Mouse (Mus musculus): Measurements from ENCODE around the gene Mak. TPM values are rescaled to one million over a fixed set of nuclear protein-coding genes. Genes with fewer than 3 reads are reported as not detected.

Gene Mak
- total RNA-seq, 2 experiments from 2014 or later: not detected

DNA sequence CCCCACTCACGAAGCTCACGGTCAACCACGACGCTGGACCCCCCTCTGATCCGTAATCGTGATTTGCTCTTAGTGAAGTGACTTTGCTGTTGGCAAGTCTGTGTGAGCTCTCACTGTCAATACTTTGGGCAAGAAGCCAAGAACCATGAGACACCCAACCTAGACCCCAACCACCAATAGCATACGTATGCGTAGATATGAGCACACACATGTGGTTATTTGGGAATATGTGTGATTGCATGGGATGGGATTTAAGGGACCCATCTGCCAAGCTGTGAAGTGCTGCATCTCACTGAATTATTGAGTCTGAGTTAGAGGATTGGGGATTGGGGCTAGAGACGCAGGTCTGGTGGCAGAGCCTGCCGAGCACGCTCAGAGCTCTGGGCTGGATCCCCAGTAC, 7.9 kb downstream of the Mak start:
- DNase-seq: no peak

DNA sequence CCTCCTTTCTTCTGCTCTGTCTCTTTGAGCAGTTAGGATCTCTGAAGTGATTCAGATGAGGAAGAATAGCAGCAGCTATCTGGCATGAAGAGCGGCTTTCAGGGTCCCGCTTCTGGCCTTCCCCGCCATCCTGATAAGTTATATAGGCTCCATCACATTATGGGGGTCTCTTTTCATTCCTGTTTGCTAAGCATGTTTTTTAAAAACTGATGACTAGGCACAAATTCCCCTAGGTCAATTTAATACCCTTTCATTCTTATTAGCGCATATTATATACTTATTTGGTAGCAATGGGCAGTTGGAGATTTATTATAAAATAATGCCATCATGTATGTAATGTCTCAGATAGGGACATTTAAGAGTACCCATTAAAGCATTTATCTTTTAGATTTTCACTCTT, 11.9 kb downstream of the Mak start:
- no peak for DNase-seq

DNA sequence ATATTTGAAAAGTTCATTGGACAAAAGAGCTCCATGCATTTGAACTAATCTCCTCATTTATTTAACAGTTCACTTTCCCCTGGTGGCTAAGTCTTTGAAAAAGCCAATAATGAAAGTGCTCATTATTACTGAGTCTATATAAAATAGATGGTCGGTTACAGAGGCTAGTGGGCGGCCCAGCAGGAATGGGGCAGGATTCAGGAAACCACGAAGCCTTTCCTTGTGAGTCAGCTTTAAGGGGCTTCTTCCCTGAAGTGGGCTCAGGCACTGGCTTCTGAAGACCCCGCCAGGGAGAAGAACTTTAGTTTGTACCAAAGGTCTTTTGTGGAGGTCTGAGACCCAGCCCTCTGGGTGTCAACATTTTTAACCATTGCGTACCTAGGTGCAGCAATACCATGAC, 27.5 kb downstream of the Mak start:
- no peak for DNase-seq

DNA sequence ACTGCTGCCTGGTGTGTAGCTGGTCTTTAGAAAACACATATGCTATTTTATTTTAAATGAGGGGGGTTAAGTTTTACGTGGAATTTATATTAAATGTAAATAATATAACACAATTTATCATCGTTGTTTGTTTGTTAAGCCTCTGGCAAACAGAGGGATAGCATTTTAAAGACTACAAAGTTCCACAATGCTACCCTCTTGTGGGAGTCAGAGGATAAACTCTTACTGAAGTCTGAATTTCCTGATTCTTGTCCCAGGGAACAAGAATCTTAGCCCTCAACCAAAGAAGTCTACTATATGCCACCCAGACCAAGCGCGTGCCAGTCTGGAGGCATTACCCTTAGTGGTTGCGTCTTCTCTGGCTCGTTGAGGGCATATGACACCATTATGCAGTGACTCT, 32.2 kb downstream of the Mak start:
- no peak for DNase-seq

DNA sequence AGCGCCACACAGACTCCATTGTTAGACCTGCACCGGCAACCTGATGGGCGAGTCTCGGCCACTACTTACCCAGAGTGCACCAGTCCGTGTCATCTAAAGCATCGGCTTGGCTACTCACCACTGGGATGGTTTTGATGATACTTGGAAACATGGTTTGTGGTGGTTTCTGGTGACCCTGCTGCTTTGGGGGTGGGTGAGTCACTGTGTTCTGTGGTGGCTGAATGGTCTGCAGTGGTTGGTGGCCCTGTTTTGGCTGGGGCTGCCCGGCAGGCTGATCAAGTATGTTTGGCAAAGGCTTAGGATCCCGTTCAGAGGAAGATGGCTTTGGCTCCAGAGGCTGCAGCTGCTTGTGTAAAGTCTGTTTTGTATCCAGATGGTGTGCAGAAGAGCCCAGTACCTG, 33.6 kb downstream of the Mak start:
- no peak for DNase-seq

DNA sequence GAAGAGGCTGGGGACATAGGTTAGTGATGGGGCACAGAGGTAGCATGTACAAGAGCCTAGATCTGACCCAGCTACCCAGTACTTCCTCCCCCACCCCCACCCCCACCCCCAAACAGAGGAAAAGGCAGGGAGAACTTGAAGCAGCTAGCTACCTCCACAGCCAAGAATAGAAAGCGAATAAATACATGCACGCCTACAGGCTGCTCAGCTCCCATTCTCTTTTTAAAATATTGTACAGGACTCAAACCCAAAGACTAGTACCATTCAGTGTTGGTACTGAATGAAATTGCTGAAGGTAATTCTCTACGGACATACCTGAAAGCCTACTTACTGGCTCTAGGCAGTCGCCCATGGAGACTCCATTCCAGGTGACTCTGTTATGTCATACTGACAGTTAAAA, 37.0 kb downstream of the Mak start:
- no peak for DNase-seq

DNA sequence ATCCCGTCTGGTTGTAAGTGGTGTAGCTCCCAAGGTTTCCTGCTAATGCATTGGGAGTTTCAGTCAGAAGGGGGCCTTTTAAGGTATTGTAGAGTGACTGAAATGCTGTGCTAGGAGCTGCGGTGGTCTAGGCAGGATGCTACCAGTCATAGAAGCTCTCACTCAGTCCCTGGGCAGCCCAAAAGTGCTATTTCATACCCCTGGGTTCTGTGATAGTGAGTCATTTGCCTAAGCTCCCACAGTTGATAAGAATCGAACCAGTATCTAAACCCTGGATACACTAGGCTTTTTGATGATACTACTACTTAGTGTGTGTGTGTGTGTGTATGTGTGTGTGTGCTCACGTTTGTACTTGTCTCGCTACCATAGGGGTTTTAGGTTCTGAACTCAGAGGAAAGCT, 49.4 kb downstream of the Mak start:
- DNase-seq: no peak

DNA sequence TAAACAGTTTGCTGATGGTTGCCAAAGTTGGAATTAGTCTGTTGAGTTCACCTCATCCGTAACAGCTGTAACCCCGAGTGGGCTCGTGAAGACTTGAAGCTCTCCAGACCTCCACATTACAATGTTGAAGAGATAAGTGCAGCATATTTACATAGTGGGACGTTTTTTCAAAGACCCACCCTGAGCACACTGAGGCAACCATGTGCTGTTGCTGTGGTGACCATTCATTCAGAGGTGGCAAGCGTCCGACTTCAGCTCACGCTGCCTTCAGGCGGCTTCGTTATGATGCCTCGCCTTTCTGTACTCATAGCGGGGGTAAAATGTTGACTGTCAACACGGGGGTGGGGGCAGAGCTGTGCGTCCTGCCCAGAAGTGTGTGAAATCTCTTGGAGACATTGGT, 57.4 kb downstream of the Mak start:
- no peak for DNase-seq

DNA sequence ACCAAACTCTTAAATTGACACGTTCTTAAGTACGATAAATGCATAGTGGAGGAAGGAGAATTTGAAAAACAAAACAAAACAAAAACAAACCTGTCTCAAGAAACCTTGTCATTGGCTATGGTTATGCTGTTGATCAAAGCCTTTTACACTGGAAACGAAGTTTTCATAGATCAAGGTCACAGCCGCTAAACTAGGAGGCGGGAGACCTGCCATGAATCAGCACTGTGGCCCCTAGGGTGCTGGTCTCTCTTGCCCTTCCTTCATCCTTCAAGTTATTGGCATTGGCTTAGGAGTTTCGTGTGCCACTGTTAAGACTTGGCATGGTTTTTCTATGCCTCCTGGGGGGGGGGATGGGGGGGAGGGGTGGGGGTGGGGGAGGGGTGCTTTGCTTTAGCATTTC, 57.9 kb downstream of the Mak start:
- peak; percentile 15 to 43 for DNase-seq

DNA sequence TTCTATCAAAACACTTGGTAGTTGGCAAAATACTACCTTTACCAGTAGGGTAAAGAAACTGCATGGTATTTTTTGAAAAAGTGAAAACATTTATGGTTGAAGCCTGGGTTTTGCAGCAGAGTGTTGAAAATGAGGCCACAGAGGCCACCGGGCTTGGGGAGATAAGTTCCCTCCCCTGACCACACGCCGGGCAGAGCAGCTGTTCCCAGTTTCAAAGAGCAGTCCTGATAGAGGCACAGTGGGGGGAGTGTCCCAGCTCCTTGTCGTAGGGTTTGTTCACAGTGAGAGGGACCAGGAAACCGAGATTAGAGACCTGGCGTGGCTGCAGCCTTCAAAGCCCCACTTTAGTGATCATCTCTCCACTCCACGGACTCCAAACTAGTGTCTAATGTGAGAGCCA, 59.0 kb downstream of the Mak start:
- DNase-seq: no peak

DNA sequence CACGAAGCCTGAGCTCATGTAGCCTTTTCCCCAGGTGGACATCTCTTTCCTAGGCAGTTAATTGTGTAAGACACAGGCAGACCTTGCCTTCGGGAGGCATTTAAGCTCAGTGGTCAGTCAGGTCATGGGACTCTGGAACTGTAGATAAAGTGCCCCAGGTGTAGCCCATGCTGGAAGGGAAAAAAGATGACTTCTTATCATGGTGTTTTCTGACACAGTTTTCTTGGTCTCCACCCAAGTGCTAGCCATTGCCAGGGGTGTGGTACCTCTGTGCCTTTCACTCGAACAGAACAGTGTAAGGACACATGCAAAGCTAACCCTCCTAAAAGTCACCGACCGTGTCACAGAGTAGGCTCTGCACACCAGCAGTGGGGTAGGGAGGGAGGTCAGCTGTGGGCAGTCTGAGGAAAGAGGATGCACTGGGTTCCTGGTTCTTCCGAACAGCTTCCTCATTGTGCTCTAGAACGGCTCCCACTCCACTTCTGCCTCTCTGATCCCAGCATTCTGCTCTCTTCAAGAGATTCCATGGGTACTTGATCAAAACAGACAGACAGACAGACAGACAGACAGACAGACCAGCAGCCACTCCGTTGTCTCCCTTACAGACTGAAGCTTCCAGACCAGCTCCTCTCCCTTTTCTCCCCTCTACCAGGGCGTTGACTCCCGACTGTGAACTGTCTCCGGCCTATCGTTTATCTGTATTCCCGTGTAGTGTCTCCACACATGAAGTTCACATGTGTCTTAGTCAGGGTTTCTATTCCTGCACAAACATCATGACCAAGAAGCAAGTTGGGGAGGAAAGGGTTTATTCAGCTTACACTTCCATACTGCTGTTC, 60.5 kb downstream of the Mak start:
- no peak for DNase-seq

DNA sequence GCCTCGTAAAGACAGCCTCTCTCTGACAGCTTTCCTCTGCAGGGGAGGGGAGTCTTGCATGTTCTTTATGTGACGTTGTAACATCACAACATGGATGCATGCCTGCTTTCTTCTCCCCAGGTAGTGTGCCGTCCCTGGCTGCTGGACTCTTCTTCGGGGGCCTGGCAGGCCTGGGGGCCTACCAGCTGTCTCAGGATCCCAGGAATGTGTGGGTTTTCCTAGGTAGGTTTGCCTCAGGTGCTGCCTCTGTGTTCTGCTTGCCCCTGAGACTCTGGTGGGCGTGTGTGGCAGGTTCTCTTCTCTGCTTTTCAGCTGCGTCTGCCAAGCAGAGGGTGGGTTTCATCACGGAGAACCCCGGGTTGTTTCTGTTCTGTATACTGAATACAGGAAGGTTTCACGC, 61.3 kb downstream of the Mak start:
- DNase-seq: no peak

DNA sequence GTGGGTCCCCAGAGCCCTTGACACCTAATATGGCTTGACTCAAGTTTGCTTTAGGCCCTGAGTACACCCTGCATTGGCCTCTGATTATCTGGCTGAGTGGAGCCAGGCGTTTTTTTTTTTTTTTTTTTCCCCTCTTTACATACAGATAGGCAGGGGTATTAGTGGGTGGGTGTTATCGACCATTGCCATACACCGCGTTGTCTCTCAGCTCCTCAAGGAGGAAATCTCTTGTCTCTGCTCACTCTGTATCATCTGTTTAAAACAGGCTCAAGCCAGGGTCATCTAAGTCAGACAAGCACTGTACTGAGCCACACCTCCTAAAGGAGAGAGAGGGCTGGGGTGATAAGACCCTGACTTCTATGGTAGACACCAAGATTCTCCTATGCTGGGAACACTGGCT, 61.7 kb downstream of the Mak start:
- no peak for DNase-seq

DNA sequence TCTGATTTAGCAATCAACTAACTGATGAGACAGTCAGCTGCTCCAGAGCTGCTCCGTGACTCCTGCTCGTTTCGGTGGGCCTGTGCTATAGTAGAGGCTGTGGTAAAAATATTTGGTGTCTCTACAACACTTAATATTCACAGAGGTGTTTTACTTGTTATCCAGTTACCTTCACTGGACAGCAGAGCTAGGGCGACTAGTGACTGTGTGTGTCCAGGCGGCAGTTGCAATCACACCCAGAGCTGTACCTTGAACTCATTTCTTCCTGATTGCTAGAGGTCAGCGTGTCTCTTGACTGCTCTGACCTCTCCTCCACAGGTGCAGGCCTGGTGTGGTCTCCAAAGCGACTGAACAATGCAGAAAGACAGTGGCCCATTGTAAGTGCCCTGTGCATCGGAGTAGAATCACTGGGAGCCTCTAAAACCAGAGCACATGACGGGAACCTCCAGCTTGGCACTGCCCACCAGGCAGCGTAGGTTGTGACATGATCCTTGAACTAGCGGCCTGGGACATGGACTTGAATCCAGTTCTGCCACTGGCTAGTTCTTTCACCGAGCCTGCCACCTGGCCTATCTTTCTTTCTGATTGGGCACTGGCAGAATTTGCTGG, 62.6 kb downstream of the Mak start:
- DNase-seq: peak; percentile 32 to 35

DNA sequence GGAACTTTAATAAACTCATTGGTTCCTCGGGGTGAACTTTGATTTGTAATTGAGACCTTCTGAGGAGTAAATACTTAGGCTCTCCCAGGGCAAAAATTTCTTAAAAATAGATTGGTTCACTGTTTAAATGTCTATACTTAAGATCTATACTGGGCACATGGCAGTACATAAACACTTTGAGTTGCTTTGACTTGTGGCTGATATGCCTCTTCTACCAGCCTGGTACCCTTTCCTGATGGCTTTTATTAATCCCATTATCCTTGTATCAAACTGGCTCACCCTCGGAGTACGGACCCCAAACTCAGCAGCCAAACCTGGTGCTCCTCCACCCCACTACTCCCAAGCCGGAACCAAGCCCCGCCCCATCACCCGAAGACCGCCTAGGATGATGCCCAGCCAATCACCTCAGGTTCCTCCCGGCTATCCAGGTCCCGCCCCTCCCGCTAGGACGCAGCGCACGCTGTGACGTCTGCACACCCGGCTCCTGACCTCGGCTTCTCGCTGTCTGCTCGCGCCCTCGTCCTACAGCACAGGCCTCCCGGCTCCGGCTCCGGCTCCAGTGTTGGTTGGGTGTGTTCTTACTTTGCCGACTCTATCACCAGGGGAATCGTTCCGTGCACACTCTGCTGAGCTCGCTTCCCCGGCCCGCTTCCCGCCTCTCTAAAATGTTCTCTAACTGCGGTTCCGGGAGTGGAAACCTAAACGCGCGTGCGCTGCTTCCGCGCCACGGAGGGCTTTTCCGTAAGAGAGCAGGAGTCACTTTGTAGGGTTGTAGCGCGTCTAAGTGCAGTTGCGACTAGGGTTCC, 63.5 kb downstream of the Mak start, which contains the start of gene Tmem14c:
Gene Tmem14c (plus strand): TSS at position 464 of the 806 bp plus-strand sequence.
- peak; percentile 98 to 99 for DNase-seq

DNA sequence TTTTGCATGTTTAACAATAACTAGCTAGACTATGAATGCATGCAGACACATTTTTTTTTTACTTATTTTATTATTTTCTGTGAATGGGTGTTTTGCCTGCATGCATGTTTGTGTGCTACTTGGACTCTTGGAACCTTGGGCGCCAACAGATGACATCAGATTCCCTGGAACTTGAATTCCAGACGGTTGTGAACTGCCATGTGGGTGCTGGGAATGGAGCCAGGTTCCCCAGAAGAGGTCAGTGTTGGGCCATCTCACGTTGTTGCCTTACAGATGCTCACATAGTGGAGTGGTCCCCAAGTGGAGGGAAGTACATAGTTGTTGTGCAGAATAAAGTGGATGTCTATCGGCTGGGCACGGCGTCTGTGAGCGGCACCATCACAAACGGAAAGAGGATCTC, 70.6 kb downstream of the Mak start:
- no peak for DNase-seq

DNA sequence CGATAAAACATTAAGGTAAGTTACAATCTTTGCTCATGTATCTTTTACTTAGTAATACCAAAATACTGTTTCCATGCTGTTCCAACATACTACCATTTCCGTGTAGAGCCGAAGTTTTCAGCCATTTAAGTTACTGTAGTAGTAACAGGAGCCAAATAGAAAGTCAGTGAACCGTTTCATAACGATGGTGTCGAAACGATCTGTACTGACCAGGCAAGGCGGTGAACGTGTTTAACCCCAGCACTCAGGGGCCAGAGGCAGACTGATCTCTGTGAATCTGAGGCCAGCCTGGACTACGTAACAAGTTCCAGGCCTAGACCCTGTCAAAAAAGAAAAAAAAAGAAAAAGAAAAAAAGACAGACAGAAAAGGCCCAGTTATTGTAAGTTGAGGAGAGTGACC, 71.2 kb downstream of the Mak start:
- DNase-seq: no peak

DNA sequence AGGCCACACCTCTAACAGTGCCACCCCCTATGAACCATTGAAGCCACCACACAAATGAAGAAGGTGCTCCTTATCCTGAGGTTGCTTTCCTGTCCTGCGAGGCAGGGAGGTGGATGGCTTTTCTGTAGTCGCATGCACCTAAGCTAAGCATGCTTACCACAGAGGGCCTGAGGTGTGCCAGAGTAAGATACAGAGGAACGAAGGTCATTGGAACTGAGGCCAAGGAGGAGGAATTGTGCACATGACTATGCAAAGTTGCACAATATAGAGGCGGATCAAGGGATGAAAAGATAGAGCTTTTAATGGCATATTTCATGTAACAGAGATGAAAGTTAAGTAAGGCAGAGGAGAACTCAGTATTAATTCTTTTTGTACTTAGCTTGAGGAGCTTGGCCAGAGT, 73.3 kb downstream of the Mak start:
- DNase-seq: no peak

DNA sequence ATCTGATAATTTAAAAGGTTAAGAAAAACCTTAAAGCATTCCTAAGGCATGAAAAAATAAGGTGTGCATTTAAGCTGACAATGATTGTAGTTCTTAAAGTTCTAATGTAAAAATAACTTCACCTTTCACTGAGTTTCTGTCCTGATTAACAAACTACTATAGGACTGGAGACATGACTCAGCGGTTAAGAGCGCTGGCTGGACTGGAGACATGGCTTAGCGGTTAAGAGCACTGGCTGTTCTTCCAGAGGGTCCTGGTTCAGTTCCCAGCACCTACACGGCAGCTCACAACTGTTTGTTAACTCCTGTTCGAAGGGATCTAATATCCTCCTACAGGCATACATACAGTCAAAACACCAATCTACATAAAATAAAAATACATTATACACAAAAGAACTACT, 77.5 kb downstream of the Mak start:
- DNase-seq: no peak

DNA sequence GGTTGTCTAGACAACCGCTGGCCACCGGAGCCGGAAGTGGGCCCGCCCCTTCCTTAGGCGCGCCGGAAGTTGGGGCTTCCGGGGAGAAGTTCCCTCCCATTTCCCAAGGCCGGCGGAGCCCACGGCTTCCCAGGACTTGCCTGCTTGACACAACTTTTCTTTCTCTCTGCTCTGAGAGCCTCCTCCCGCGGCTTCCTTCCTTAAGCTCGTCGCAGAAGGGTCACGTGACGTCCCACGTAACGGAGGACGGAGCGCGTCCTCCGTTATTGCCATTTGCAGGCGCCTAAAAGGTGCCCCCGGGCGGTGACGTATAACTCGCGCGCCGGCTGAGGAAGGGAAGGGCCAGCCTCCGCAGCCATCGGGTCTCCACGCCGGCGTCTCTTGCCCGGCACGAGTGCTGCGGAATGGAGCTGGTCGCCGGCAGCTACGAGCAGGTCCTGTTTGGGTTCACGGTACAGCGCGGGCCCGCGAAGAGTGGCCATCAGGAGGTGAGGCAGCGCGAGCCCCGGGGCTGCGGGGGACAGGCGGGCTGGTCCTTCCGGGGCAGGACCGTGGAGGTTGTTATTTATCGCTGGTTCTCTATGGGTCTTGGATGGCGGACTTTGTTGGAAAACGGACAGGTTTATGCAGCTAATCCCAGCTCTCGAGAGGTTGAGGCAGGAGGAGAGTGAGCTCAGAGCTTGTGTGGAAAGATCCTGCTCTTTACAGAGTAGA, 78.4 kb downstream of the Mak start, which contains the start of gene Pak1ip1:
Gene Pak1ip1 (plus strand): TSS at position 98 of the 714 bp plus-strand sequence.
- DNase-seq: peak; percentile 93 to 95

DNA sequence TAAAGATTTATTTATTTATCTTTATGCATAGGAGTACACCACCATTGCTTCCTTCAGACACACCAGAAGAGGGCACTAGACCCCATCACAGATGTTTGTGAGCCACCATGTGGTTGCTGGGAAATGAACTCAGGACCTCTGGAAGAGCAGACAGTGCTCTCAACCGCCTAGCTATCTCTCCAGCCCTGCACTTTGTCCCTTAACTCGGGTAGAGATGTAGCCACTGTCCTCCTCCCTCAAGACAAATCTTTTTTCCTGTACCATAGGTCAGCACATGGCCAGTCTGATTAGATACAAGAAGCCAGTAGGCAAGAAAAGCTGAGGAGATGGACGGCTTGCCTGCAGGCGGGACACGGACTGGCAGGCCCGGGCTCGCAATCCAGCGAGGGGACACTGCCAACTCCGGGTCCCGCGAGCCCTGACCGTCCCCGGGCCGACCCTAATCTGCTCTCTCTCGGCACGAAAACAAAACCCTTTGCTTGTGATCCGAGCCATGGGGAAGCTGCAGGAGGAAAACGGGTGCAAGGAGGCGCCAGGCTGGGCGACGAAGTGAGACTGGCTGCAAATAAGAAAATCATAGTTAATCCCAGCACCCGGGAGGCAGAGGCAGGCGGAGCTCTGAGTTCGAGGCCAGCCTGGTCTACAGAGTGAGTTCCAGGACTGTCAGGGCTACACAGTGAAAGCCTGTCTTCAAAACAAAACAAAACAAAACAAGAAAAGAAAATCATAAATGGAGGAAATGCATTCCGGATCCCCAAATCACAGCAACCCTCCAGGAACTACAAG, 79.2 kb downstream of the Mak start:
- peak; percentile 36 to 66 for DNase-seq

Data from adrenal gland, postnatal 36 days (tissue).